Mouse (Mus musculus): ENCODE data around the gene Abraxas2.

- TF ChIP-seq CTCF (IDR thresholded peaks at IDR 0.05; ENCODE audit: insufficient read depth, low read length) (no peak), POLR2A (IDR thresholded peaks at IDR 0.05; ENCODE audit: borderline replicate concordance, extremely low read depth, low read depth, low read length) (no peak)
Measured at GRCm38 (mm10) chr7:132853946-132854345, 5.1 kb upstream of the Abraxas2 start.
